Mouse (Mus musculus) ES-E14 (cell line): Measurements from ENCODE around the gene Tmprss6. TPM values are rescaled to one million over a fixed set of nuclear protein-coding genes. Genes with fewer than 3 reads are reported as not detected.
A peak's percentile ranks its signal among the peaks of the same experiment; 100 is the strongest.

Experiments used
- DNase-seq: peaks from one replicate; pipeline ENCODE4 v3.0.0-alpha.2; 2013; ENCODE audit warnings: low read depth, low spot score
- H3K27ac ChIP-seq: 2 replicates; pipeline ENCODE4 v1.5.1; 2012; ENCODE audit warnings: low read depth, mild to moderate bottlenecking, low read length, moderate library complexity, mixed read lengths; ENCODE audit not compliant: poor library complexity, insufficient read depth, severe bottlenecking
- H3K36me3 ChIP-seq: 2 replicates; pipeline ENCODE4 v1.6.1; 2012; ENCODE audit warnings: mild to moderate bottlenecking, low read length, moderate library complexity, mixed read lengths; ENCODE audit not compliant: control insufficient read depth, poor library complexity, insufficient read depth, severe bottlenecking
- H3K4me1 ChIP-seq, 2 experiments: fragments of 150-350 bp in 1 of 2; sonication (generic) in 1 of 2; 2 replicates each; pipeline ENCODE4 v1.6.1; 2012; ENCODE audit warnings: low read length in 2 of 2, mild to moderate bottlenecking in 1 of 2, mixed read lengths in 1 of 2; ENCODE audit not compliant: control insufficient read depth in 2 of 2, insufficient read depth in 2 of 2, poor library complexity in 1 of 2
- H3K4me3 ChIP-seq, 2 experiments: fragments of 150-350 bp in 1 of 2; sonication (generic) in 1 of 2; 2 replicates each; pipeline ENCODE4 v1.5.1; 2012; ENCODE audit warnings: low read length in 2 of 2, low read depth in 1 of 2, mild to moderate bottlenecking in 1 of 2, mixed read lengths in 1 of 2; ENCODE audit not compliant: insufficient read depth in 1 of 2, poor library complexity in 1 of 2, severe bottlenecking in 1 of 2
- H3K9ac ChIP-seq: 2 replicates; pipeline ENCODE4 v1.6.1; 2012; ENCODE audit warnings: low read depth, mild to moderate bottlenecking, low read length, mixed read lengths; ENCODE audit not compliant: poor library complexity, insufficient read depth, severe bottlenecking
- H3K9me3 ChIP-seq: fragments of 150-350 bp; sonication (generic); 2 replicates; pipeline ENCODE4 v1.6.1; 2012; ENCODE audit warnings: low read depth, mild to moderate bottlenecking, low read length; ENCODE audit not compliant: control insufficient read depth, insufficient read depth
- CHD2 ChIP-seq: IDR thresholded peaks from 2 replicates; pipeline ENCODE4 v1.6.1; 2014; ENCODE audit warnings: mild to moderate bottlenecking, low read depth, low read length, inconsistent platforms
- HCFC1 ChIP-seq: IDR thresholded peaks from 2 replicates; pipeline ENCODE4 v1.6.1; 2012; ENCODE audit warnings: low read length, inconsistent platforms, borderline replicate concordance; ENCODE audit not compliant: insufficient read depth
- MAFK ChIP-seq: IDR thresholded peaks from 2 replicates; pipeline ENCODE4 v1.6.1; 2014; ENCODE audit warnings: mild to moderate bottlenecking, low read depth, low read length, inconsistent platforms; ENCODE audit not compliant: insufficient read depth
- ZC3H11A ChIP-seq: IDR thresholded peaks from 2 replicates; pipeline ENCODE4 v1.6.1; 2012; ENCODE audit warnings: low read depth, mild to moderate bottlenecking, inconsistent platforms, low read length, borderline replicate concordance
- ZNF384 ChIP-seq: IDR thresholded peaks from 2 replicates; pipeline ENCODE4 v1.6.1; 2012; ENCODE audit warnings: low read depth, low read length, inconsistent platforms
- in situ Hi-C, 2 experiments: fragments of 600-800 bp; cut with MboI; formaldehyde crosslinking; loops; one replicate each; pipeline ENCODE4 v1.15.1; 2025; ENCODE audit warnings: low sequenced_read_pairs in 2 of 2, inconsistent platforms in 1 of 2; ENCODE audit not compliant: unreplicated experiment in 2 of 2
- total RNA-seq: library from RNA; depleted of rRNA; stranded (reverse); fragments of 300-350 nt; gene quantifications from 2 replicates; pipeline ENCODE4 v1.2.3, GENCODE M21; 2012

Tmprss6 gene
- total RNA-seq, 1 experiment: 0.49 TPM

- TF ChIP-seq CHD2 (no peak), ZNF384 (no peak), MAFK (no peak), HCFC1 (no peak), ZC3H11A (no peak)
- peaks cover 0 to 5% of the 10 kb centered on the region in 2 experiments; a peak in 3 of 4 replicates for H3K4me1 ChIP-seq
- no peak for DNase-seq
- H3K36me3 ChIP-seq: peaks cover 9% of the 10 kb centered on the region; the same call in 1 of the 2 replicates
- H3K27ac ChIP-seq: no peak overlapping the region
- H3K4me3 ChIP-seq: no peak overlapping the region
- in situ Hi-C loops: no loop called here
- no peaks in the 10 kb centered on the region for H3K9me3 ChIP-seq
- no peak overlapping the region for H3K9ac ChIP-seq
Observed at GRCm38 (mm10) chr15:78429871-78430622, 38.4 kb downstream of the Tmprss6 start.

- Histone ChIP-seq H3K27ac (no peak overlapping the region), H3K9ac (peak overlapping the region; percentile 68; the same call in 1 of the 2 replicates), H3K9me3 (no peaks in the 10 kb centered on the region), H3K36me3 (peaks cover 6% of the 10 kb centered on the region; the same call in 1 of the 2 replicates), H3K4me3 (peak overlapping the region; percentile 79 to 91), H3K4me1 (peaks cover 0 to 10% of the 10 kb centered on the region in 2 experiments; a peak in 3 of 4 replicates)
- in situ Hi-C loops: no loop called here
- no peak for TF ChIP-seq CHD2
- no peak for TF ChIP-seq HCFC1
- no peak for TF ChIP-seq ZC3H11A
- TF ChIP-seq MAFK: no peak
- TF ChIP-seq ZNF384: no peak
- DNase-seq: no peak
Observed at GRCm38 (mm10) chr15:78429139-78429459, 39.3 kb downstream of the Tmprss6 start.

GRCm38 (mm10) chr15:78428391-78429138, 39.9 kb downstream of the Tmprss6 start, which contains the start of gene Kctd17:
Kctd17 (plus strand) TSS chr15:78428564.
- in situ Hi-C loops: no loop called here
- peaks cover 0 to 12% of the 10 kb centered on the region in 2 experiments; a peak in 3 of 4 replicates for H3K4me1 ChIP-seq
- no peak within 1 kb of the TSS for H3K27ac ChIP-seq

DNA sequence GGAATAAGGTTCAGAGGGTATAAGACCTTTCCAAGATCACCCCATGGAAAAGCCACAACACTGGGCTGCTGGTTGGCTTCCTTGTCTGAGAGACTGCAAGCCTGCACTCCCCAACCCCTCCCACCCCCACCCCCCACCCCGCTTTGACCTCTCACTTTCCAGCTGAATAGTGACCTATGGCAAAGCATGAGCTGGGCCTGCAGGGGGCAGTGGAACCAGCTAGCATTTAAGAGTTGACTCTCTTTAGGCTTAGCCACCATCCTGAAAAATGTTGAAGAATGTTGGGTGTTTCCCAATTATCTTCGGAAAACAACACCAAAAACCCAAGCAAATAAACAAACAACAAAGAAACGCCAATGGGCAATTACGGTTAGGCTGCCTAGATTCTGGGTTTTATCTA, 43.2 kb downstream of the Tmprss6 start:
- no peak overlapping the region for H3K9ac ChIP-seq
- in situ Hi-C loops: no loop called here
- no peak overlapping the region for H3K4me3 ChIP-seq
- no peak overlapping the region for H3K27ac ChIP-seq
- no peak for DNase-seq
- no peaks in the 10 kb centered on the region for H3K9me3 ChIP-seq
- H3K4me1 ChIP-seq: peaks cover 0 to 12% of the 10 kb centered on the region in 2 experiments; a peak in 3 of 4 replicates
- no peaks in the 10 kb centered on the region for H3K36me3 ChIP-seq
- TF ChIP-seq ZC3H11A: no peak
- TF ChIP-seq MAFK: no peak
- TF ChIP-seq ZNF384: no peak
- no peak for TF ChIP-seq CHD2
- TF ChIP-seq HCFC1: no peak

More at GRCm38 (mm10) chr15:78428391-78429138, 39.9 kb downstream of the Tmprss6 start, which contains the start of gene Kctd17:
- no peak for DNase-seq
- no peaks in the 10 kb centered on the region for H3K9me3 ChIP-seq
- H3K4me3 ChIP-seq: peak within 1 kb of the TSS; percentile 79 to 91
- peak within 1 kb of the TSS; percentile 68 for H3K9ac ChIP-seq
- peaks cover under 1% of the 10 kb centered on the region; the same call in 1 of the 2 replicates for H3K36me3 ChIP-seq
- no peak for TF ChIP-seq ZNF384
- TF ChIP-seq HCFC1: peak; percentile 88
